Mouse (Mus musculus): Measurements from ENCODE around the gene Grb10. TPM values are rescaled to one million over a fixed set of nuclear protein-coding genes. Genes with fewer than 3 reads are reported as not detected.

Grb10 gene
- polyA plus RNA-seq, 1 experiment from 2014 or later = 380 TPM

DNA sequence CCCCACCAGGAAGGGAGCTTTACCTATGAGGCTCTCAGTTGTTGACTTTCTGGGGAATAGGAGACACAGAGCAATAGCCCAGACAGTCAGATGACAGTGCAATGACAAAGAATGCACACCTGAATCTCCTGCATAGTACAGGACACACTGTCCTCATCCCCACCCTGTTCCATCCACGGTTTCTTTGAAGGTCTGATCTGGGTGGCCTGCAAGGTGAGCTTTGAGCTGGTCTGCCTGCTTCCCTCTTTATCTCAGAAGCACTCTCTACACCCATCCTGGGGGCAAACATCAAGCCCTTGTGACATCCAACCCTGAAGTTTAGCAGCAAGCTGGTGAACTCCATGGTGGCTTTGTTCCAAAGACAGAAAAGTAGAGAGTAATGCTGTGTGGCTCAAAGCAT is 9.7 kb upstream of the Grb10 start:
- no peak overlapping the region for H3K4me3 ChIP-seq (ENCODE audit: low read depth, low read length)
- H3K4me1 ChIP-seq (ENCODE audit: control insufficient read depth, insufficient read depth, low read length) = peaks cover 3% of the 10 kb centered on the region; the same call in 1 of the 2 replicates
- H3K27ac ChIP-seq (ENCODE audit: low read length) = no peak overlapping the region
- ATAC-seq (ENCODE audit: insufficient number of reproducible peaks, insufficient read depth, low FRiP score, low read depth) = no peak
- no peak overlapping the region for H3K4me2 ChIP-seq (replicated peaks; ENCODE audit: low read depth, low read length)
- H3K9ac ChIP-seq (replicated peaks; ENCODE audit: low read depth, low read length) = no peak overlapping the region
- 0 out of 2 replicates have a peak, but pooled peaks cover 2% of the 10 kb centered on the region for H3K27me3 ChIP-seq (ENCODE audit: control insufficient read depth, insufficient read depth, low read length)
- H3K9me3 ChIP-seq (ENCODE audit: control insufficient read depth, low read depth, low read length) = no peaks in the 10 kb centered on the region
- WGBS = 64% methylated on average over 1 of the region's 1 CpGs
- H3K36me3 ChIP-seq (ENCODE audit: control insufficient read depth, insufficient read depth, low read length) = no peaks in the 10 kb centered on the region

GRCm38 (mm10) chr11:12044245-12044644 is 5.8 kb upstream of the Grb10 start:
- H3K4me3 ChIP-seq (ENCODE audit: low read depth, low read length) = no peak overlapping the region
- ATAC-seq (ENCODE audit: insufficient number of reproducible peaks, insufficient read depth, low FRiP score, low read depth) = no peak
- peaks cover 19% of the 10 kb centered on the region; the same call in 1 of the 2 replicates for H3K27me3 ChIP-seq (ENCODE audit: control insufficient read depth, insufficient read depth, low read length)
- no peaks in the 10 kb centered on the region for H3K9me3 ChIP-seq (ENCODE audit: control insufficient read depth, low read depth, low read length)
- H3K9ac ChIP-seq (replicated peaks; ENCODE audit: low read depth, low read length) = no peak overlapping the region
- H3K27ac ChIP-seq (ENCODE audit: low read length) = no peak overlapping the region
- WGBS = 52% methylated on average over 3 of the region's 3 CpGs
- no peak overlapping the region for H3K4me2 ChIP-seq (replicated peaks; ENCODE audit: low read depth, low read length)
- H3K4me1 ChIP-seq (ENCODE audit: control insufficient read depth, insufficient read depth, low read length) = peaks cover 3% of the 10 kb centered on the region; the same call in 1 of the 2 replicates
- H3K36me3 ChIP-seq (ENCODE audit: control insufficient read depth, insufficient read depth, low read length) = no peaks in the 10 kb centered on the region

DNA sequence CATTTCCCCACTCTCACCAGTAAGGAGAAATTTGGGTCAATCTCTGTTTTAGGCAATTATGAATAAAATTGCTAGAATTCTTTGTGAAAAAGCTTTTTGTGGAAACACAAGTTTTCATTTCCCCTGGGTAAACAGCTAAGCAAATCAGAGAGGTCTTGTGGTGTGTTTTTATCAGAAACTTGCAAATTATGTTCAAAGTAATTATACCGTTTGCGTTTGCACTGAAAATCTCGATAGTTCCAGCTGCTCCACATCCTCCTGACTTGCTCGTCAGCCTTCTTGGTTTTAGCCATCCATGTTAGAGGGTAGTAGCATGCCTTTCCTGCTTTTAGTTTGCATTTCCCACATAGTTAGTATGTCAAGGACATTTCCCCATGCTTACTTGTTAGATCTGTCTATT is 3.3 kb upstream of the Grb10 start:
- H3K4me1 ChIP-seq (ENCODE audit: control insufficient read depth, insufficient read depth, low read length) = no peaks in the 10 kb centered on the region
- no peak for ATAC-seq (ENCODE audit: insufficient number of reproducible peaks, insufficient read depth, low FRiP score, low read depth)
- H3K4me2 ChIP-seq (replicated peaks; ENCODE audit: low read depth, low read length) = no peak overlapping the region
- WGBS = 72% methylated on average over 4 of the region's 4 CpGs
- H3K9ac ChIP-seq (replicated peaks; ENCODE audit: low read depth, low read length) = no peak overlapping the region
- no peak overlapping the region for H3K4me3 ChIP-seq (ENCODE audit: low read depth, low read length)
- no peaks in the 10 kb centered on the region for H3K9me3 ChIP-seq (ENCODE audit: control insufficient read depth, low read depth, low read length)
- peaks cover 27% of the 10 kb centered on the region; the same call in 1 of the 2 replicates for H3K27me3 ChIP-seq (ENCODE audit: control insufficient read depth, insufficient read depth, low read length)
- H3K27ac ChIP-seq (ENCODE audit: low read length) = no peak overlapping the region
- no peaks in the 10 kb centered on the region for H3K36me3 ChIP-seq (ENCODE audit: control insufficient read depth, insufficient read depth, low read length)

- H3K9me3 ChIP-seq (ENCODE audit: control insufficient read depth, low read depth, low read length) = no peaks in the 10 kb centered on the region
- H3K27ac ChIP-seq (ENCODE audit: low read length) = no peak overlapping the region
- ATAC-seq (ENCODE audit: insufficient number of reproducible peaks, insufficient read depth, low FRiP score, low read depth) = no peak
- no peaks in the 10 kb centered on the region for H3K36me3 ChIP-seq (ENCODE audit: control insufficient read depth, insufficient read depth, low read length)
- no peak overlapping the region for H3K4me3 ChIP-seq (ENCODE audit: low read depth, low read length)
- H3K4me1 ChIP-seq (ENCODE audit: control insufficient read depth, insufficient read depth, low read length) = no peaks in the 10 kb centered on the region
- no peak overlapping the region for H3K4me2 ChIP-seq (replicated peaks; ENCODE audit: low read depth, low read length)
- peaks cover 27% of the 10 kb centered on the region; the same call in 1 of the 2 replicates for H3K27me3 ChIP-seq (ENCODE audit: control insufficient read depth, insufficient read depth, low read length)
- WGBS = 70% methylated on average over 6 of the region's 6 CpGs
- no peak overlapping the region for H3K9ac ChIP-seq (replicated peaks; ENCODE audit: low read depth, low read length)
These were observed 2.9 kb upstream of the Grb10 start for GRCm38 (mm10) chr11:12041379-12041778.

DNA sequence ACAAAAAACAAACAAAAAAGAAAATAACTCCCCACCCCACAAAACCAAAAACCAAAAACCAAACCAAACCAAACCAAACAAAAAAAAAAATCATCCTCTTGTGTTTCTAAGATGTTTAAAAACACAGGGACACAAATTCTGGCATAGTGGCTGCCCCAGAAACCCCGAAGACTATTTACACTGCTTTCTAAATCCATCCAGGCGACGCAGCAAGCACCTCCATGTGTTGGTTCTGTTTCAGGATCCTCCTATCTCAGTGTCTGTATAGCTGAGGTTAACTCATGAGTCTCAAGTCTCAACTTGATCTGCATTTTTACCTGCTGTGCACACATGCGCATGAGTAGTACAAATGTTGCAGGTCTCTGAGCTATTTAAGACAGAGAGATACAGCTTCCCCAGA is 1.9 kb upstream of the Grb10 start:
- Histone ChIP-seq H3K4me2 (replicated peaks; ENCODE audit: low read depth, low read length) (no peak overlapping the region), H3K9me3 (ENCODE audit: control insufficient read depth, low read depth, low read length) (no peaks in the 10 kb centered on the region), H3K27me3 (ENCODE audit: control insufficient read depth, insufficient read depth, low read length) (peaks cover 27% of the 10 kb centered on the region), H3K9ac (replicated peaks; ENCODE audit: low read depth, low read length) (no peak overlapping the region), H3K36me3 (ENCODE audit: control insufficient read depth, insufficient read depth, low read length) (no peaks in the 10 kb centered on the region), H3K27ac (ENCODE audit: low read length) (no peak overlapping the region), H3K4me3 (ENCODE audit: low read depth, low read length) (no peak overlapping the region), H3K4me1 (ENCODE audit: control insufficient read depth, insufficient read depth, low read length) (no peaks in the 10 kb centered on the region)
- WGBS = 88% methylated on average over 4 of the region's 4 CpGs
- no peak for ATAC-seq (ENCODE audit: insufficient number of reproducible peaks, insufficient read depth, low FRiP score, low read depth)

DNA sequence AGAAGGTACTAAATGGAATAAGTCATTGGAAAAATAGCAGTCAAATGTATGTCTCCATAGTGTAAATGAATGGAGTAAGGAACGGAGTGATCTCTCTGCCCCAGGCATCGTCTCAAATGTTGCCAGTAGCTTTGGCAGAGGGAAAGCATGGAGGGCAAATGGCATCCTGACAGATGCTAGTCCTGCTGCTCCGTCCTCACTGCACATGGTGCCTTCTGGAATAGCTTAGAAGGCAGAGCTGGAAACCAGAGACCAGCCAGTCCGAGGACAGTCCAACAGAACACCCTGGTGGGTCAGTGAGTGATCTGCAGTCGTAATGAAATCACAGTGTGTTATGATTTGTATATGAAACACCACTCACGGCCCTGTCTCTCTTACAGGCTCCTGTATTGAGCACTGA is 1.3 kb upstream of the Grb10 start:
- H3K4me1 ChIP-seq (ENCODE audit: control insufficient read depth, insufficient read depth, low read length) = no peaks in the 10 kb centered on the region
- H3K27me3 ChIP-seq (ENCODE audit: control insufficient read depth, insufficient read depth, low read length) = peaks cover 30% of the 10 kb centered on the region
- H3K4me2 ChIP-seq (replicated peaks; ENCODE audit: low read depth, low read length) = no peak overlapping the region
- no peak overlapping the region for H3K27ac ChIP-seq (ENCODE audit: low read length)
- no peaks in the 10 kb centered on the region for H3K36me3 ChIP-seq (ENCODE audit: control insufficient read depth, insufficient read depth, low read length)
- 47% methylated on average over 6 of the region's 6 CpGs for WGBS
- no peak overlapping the region for H3K4me3 ChIP-seq (ENCODE audit: low read depth, low read length)
- no peak overlapping the region for H3K9ac ChIP-seq (replicated peaks; ENCODE audit: low read depth, low read length)
- H3K9me3 ChIP-seq (ENCODE audit: control insufficient read depth, low read depth, low read length) = no peaks in the 10 kb centered on the region
- ATAC-seq (ENCODE audit: insufficient number of reproducible peaks, insufficient read depth, low FRiP score, low read depth) = no peak

GRCm38 (mm10) chr11:12039098-12039497 is 615 bp upstream of the Grb10 start:
- WGBS = 32% methylated on average over 3 of the region's 3 CpGs
- Histone ChIP-seq H3K27ac (ENCODE audit: low read length) (no peak overlapping the region), H3K27me3 (ENCODE audit: control insufficient read depth, insufficient read depth, low read length) (peaks cover 35% of the 10 kb centered on the region), H3K36me3 (ENCODE audit: control insufficient read depth, insufficient read depth, low read length) (no peaks in the 10 kb centered on the region), H3K9ac (replicated peaks; ENCODE audit: low read depth, low read length) (no peak overlapping the region), H3K4me3 (ENCODE audit: low read depth, low read length) (no peak overlapping the region), H3K9me3 (ENCODE audit: control insufficient read depth, low read depth, low read length) (no peaks in the 10 kb centered on the region), H3K4me2 (replicated peaks; ENCODE audit: low read depth, low read length) (peak overlapping the region; percentile 46; the same call in 1 of the 2 replicates), H3K4me1 (ENCODE audit: control insufficient read depth, insufficient read depth, low read length) (no peaks in the 10 kb centered on the region)
- no peak for ATAC-seq (ENCODE audit: insufficient number of reproducible peaks, insufficient read depth, low FRiP score, low read depth)

DNA sequence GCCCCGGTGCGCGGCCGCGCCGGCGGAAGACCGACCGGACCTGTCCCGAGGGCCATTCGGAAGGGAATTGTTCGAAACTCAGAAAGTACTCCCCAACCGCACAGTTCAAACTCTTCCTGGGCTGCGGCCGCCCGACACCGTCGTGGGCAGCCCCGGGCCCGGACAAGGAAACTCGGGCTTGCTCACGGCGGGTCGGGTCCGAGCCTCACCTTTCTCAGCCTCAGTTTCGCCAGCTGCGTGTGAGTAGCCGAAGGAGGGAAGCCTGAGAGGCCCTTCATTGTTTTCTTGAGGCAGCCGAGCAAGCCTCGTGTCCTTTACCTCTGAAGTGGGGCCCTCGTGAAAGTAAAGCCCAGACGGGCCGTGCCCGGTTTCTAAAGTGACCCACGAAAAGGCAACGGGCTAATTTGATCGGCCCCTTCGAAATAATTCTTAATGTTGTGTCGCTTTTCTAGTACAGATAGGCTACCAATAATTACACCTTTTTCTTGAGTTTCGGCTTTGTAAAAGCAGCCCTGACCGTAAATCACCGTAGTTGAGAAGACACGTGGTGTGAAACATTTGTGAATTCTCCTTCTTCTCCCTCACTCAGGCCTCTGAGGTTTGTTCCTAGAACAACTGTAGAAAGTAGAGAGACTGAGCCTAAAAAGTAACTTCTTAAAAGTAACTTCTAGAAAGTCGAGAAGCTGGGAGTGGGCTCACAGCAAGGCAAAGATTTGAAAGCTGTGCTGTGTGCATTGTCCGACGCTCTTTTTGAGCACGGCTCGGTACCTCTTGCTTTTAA is 604 bp downstream of the Grb10 start:
- peak overlapping the region; percentile 90 for H3K9ac ChIP-seq (replicated peaks; ENCODE audit: low read depth, low read length)
- H3K9me3 ChIP-seq (ENCODE audit: control insufficient read depth, low read depth, low read length) = no peaks in the 10 kb centered on the region
- H3K4me2 ChIP-seq (replicated peaks; ENCODE audit: low read depth, low read length) = peak overlapping the region; percentile 46
- H3K4me1 ChIP-seq (ENCODE audit: control insufficient read depth, insufficient read depth, low read length) = 0 out of 2 replicates have a peak, but pooled peaks cover 3% of the 10 kb centered on the region
- no peak; the same call in 1 of the 2 replicates for ATAC-seq (ENCODE audit: insufficient number of reproducible peaks, insufficient read depth, low FRiP score, low read depth)
- H3K27ac ChIP-seq (ENCODE audit: low read length) = peak overlapping the region; percentile 89
- peak overlapping the region; percentile 58 for H3K4me3 ChIP-seq (ENCODE audit: low read depth, low read length)
- no peaks in the 10 kb centered on the region for H3K36me3 ChIP-seq (ENCODE audit: control insufficient read depth, insufficient read depth, low read length)
- H3K27me3 ChIP-seq (ENCODE audit: control insufficient read depth, insufficient read depth, low read length) = peaks cover 44% of the 10 kb centered on the region
- 7% methylated on average over 48 of the region's 48 CpGs for WGBS

Measured in stomach, embryonic 14.5 days (tissue).